Mouse (Mus musculus) myocyte (in vitro differentiated cells): Measurements from ENCODE around the gene Uty.

Experiments
- E2F4 ChIP-seq: IDR thresholded peaks from one replicate; pipeline ENCODE4 v1.6.1; 2011; ENCODE audit warnings: mild to moderate bottlenecking, control low read depth, moderate library complexity; ENCODE audit not compliant: insufficient read depth
- MAX ChIP-seq: IDR thresholded peaks from one replicate; pipeline ENCODE4 v1.6.1; 2011; ENCODE audit warnings: low read depth, mild to moderate bottlenecking, control low read depth
- POLR2A ChIP-seq: IDR thresholded peaks from one replicate; pipeline ENCODE4 v1.6.1; 2011; ENCODE audit warnings: low read depth, mild to moderate bottlenecking, control low read depth, moderate library complexity; ENCODE audit not compliant: insufficient read length
- TCF12 ChIP-seq: IDR thresholded peaks from one replicate; pipeline ENCODE4 v1.6.1; 2011; ENCODE audit warnings: mild to moderate bottlenecking, control low read depth; ENCODE audit not compliant: poor library complexity, insufficient read depth, severe bottlenecking
- USF1 ChIP-seq: IDR thresholded peaks from one replicate; pipeline ENCODE4 v1.6.1; 2011; ENCODE audit warnings: low read depth, mild to moderate bottlenecking, control low read depth, moderate library complexity

DNA sequence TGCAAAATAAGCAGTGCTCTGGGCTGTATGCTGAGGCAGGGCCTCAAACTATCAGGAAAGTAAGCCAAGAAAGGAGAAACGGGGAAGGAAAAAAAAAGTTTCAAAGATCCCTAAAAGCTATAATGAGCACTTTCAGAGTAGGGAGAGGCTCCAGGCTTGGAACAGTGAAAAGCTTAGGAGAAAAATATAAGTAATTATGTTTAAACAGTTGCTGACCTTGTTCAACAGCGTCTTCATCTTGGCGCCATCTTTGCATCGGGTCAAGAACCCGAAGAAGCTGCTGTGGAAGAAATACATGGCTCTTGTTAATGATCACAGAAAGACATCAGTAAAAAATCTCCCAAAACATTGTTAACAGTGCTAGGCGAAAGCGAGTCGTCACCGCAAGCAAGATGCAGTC is 619 bp downstream of the Uty start:
- TF ChIP-seq POLR2A (no peak), USF1 (no peak), E2F4 (no peak), MAX (no peak), TCF12 (no peak)
